Mouse (Mus musculus): ENCODE data around the gene Cox15.

- no peak for TF ChIP-seq EP300 (IDR thresholded peaks at IDR 0.05; ENCODE audit: low read depth)
- TF ChIP-seq CTCF (IDR thresholded peaks at IDR 0.05; ENCODE audit: low read depth), result no peak
Observed at GRCm38 (mm10) chr19:43801427-43802051, 48.7 kb upstream of the Cox15 start.
